Mouse (Mus musculus) intestine, embryonic 14.5 days (tissue): Measurements from ENCODE around the gene Insl3. TPM values are rescaled to one million over a fixed set of nuclear protein-coding genes. Genes with fewer than 3 reads are reported as not detected.

Experiments
- ATAC-seq: fragments of 200-750 bp; cut with Nextera tagmentation; replicated peaks from 2 replicates; pipeline ENCODE4 v1.8.0; 2017; ENCODE audit warnings: low read depth, moderate number of reproducible peaks, moderate TSS enrichment, moderate library complexity; ENCODE audit not compliant: low FRiP score, low TSS enrichment
- DNase-seq: peaks from one replicate; pipeline ENCODE4 v3.0.0-alpha.2; 2018; ENCODE audit warnings: low spot score
- H3K27ac ChIP-seq: fragments of 300-500 bp; sonication (generic); 2 replicates; pipeline ENCODE4 v1.5.1; 2014; ENCODE audit warnings: low read depth, mild to moderate bottlenecking, control low read depth
- H3K27me3 ChIP-seq: fragments of 300-500 bp; sonication (generic); replicated peaks from 2 replicates; pipeline ENCODE4 v1.6.1; 2014; ENCODE audit warnings: low read length, control low read depth; ENCODE audit not compliant: control insufficient read depth, insufficient read depth
- H3K36me3 ChIP-seq: fragments of 300-500 bp; sonication (generic); 2 replicates; pipeline ENCODE4 v1.6.1; 2014; ENCODE audit warnings: low read length, control low read depth; ENCODE audit not compliant: control insufficient read depth, insufficient read depth
- H3K4me1 ChIP-seq: fragments of 300-500 bp; sonication (generic); replicated peaks from 2 replicates; pipeline ENCODE4 v1.6.1; 2014; ENCODE audit warnings: low read length, control low read depth, mixed read lengths; ENCODE audit not compliant: control insufficient read depth, insufficient read depth
- H3K4me2 ChIP-seq: fragments of 300-500 bp; sonication (generic); 2 replicates; pipeline ENCODE4 v1.6.1; 2014; ENCODE audit warnings: low read length
- H3K4me3 ChIP-seq: fragments of 300-500 bp; sonication (generic); 2 replicates; pipeline ENCODE4 v1.5.1; 2014; ENCODE audit warnings: low read depth, low read length, control low read depth, mixed read lengths
- H3K9ac ChIP-seq: fragments of 300-500 bp; sonication (generic); 2 replicates; pipeline ENCODE4 v1.6.1; 2014; ENCODE audit warnings: mild to moderate bottlenecking, low read length
- H3K9me3 ChIP-seq: fragments of 300-500 bp; sonication (generic); 2 replicates; pipeline ENCODE4 v1.6.1; 2016; ENCODE audit warnings: low read length, control low read depth; ENCODE audit not compliant: control insufficient read depth
- WGBS: fragments of 180-500 bp; shearing (Covaris S2); extraction: QIAGEN DNeasy Blood & Tissue Kit; methylation state at CpG from one replicate; pipeline ENCODE4 v1.1.7; 2014; 5-methylcytosine and 5-hydroxymethylcytosine counted together
- polyA plus RNA-seq: library from polyadenylated mRNA; unstranded; fragments of >200 nt; fragmentation: Nextera tagmentation; extraction: Ambion mirVana; gene quantifications from 2 replicates; pipeline ENCODE4 v1.2.1, GENCODE M21; 2014

Insl3 gene
- polyA plus RNA-seq, 1 experiment from 2014 or later: 1.4 TPM

DNA sequence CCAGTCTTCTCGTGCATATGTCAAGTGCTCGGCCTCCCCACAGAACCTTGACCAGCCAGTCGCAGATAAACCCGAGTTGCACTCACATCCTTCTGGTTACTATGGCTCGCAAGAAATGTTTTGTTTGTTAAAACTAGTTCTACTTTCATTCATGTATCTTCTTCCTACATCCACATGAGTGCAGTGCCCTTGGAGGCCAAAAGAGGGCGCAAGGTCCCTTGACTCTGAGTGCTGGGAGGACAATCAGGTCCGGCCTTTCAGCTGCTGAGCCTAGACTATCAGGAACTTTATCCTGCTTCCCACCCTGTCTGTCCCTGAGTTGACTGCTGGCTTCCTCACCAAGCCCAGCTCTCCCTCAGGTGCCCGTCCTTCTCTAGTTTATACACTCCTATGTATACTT is 18.9 kb downstream of the Insl3 start:
- 43% methylated on average over 8 of the region's 8 CpGs for WGBS

DNA sequence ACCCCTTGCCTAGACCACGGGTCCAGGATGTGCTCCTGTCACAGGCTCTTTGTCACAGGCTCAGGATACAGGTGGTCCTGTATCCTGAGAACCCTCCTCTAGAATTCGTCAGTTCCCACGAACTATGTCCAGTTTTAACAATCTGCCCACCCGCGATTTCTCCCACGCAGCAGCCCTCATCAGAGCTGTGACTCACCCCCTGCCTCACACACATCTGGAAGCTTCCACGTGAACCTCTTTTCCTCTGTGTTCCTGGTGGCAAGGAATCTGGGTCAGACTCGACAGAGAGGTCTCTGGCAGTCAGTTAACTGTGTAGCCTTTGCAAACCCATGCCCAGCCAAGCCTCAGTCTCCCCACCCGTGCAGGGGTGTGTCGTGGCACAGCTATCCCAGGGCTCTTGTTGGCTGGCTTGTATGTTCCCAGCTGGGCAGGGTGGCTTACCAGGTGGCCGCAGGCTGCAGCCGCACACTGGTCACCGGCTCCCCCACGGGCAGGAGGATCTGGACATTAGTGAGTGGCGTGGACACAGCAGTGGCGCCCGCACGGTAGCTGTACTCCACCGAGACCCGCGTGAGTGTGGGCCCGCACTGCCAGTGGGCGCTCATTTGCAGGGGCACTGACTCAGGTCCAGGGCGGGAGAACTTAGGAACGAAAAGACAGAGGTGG is 20.3 kb downstream of the Insl3 start:
- ATAC-seq: 0 out of 2 replicates have a peak, but pooled peaks have one; percentile 33
- 41% methylated on average over 25 of the region's 25 CpGs for WGBS
- H3K4me3 ChIP-seq: 0 out of 2 replicates have a peak overlapping the region, but pooled peaks have one; percentile 18
- H3K4me2 ChIP-seq: peak overlapping the region; percentile 42
- no peaks in the 10 kb centered on the region for H3K36me3 ChIP-seq
- no peaks in the 10 kb centered on the region for H3K9me3 ChIP-seq
- H3K4me1 ChIP-seq: no peaks in the 10 kb centered on the region
- DNase-seq: no peak
- peaks cover 13% of the 10 kb centered on the region; the same call in 1 of the 2 replicates for H3K27me3 ChIP-seq
- no peak overlapping the region for H3K9ac ChIP-seq
- no peak overlapping the region for H3K27ac ChIP-seq

More for the DNA sequence above, 18.9 kb downstream of the Insl3 start:
- H3K4me3 ChIP-seq: no peak overlapping the region
- no peak for ATAC-seq
- peaks cover 14% of the 10 kb centered on the region; the same call in 1 of the 2 replicates for H3K27me3 ChIP-seq
- no peaks in the 10 kb centered on the region for H3K9me3 ChIP-seq
- H3K9ac ChIP-seq: no peak overlapping the region
- no peaks in the 10 kb centered on the region for H3K36me3 ChIP-seq
- H3K4me2 ChIP-seq: no peak overlapping the region
- no peak for DNase-seq
- H3K4me1 ChIP-seq: no peaks in the 10 kb centered on the region
- H3K27ac ChIP-seq: no peak overlapping the region

DNA sequence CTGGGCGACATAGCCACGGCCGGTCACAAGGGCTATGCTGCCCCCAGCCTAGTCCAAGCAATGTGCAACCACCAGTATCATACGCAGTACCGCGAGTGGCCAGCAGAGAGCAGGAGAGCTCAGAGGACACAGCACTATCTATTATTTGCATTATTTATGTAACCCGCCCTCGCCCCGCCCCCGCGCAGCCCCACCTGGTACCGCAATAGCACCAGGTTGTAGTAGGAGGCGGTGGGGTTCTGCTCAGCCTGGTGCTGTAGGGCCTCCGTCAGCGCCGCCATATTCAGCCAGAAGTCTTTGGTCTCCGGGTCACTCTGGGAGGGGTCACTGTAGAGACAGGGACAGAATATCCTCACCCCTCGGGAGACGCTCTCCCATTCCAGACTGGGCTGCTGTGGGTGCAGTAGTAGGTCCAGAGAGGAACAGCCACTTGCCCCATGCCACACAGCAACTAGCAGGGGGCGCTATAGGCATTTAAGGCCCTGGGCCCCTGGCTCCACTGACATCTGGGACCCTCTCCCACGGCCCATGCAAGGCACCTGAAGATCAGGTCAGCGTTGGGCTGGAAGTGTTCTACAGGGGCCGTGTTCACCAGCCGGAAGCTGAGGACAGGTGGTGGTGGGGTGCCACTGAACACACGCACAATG is 20.9 kb downstream of the Insl3 start:
- Histone ChIP-seq H3K9ac (no peak overlapping the region), H3K27ac (no peak overlapping the region), H3K36me3 (no peaks in the 10 kb centered on the region), H3K4me2 (peak overlapping the region; percentile 42), H3K4me1 (no peaks in the 10 kb centered on the region), H3K4me3 (0 out of 2 replicates have a peak overlapping the region, but pooled peaks have one; percentile 18), H3K27me3 (peaks cover 9% of the 10 kb centered on the region; the same call in 1 of the 2 replicates), H3K9me3 (no peaks in the 10 kb centered on the region)
- DNase-seq (peak; percentile 97), ATAC-seq (peak; percentile 72)
- WGBS: 23% methylated on average over 25 of the region's 25 CpGs

DNA sequence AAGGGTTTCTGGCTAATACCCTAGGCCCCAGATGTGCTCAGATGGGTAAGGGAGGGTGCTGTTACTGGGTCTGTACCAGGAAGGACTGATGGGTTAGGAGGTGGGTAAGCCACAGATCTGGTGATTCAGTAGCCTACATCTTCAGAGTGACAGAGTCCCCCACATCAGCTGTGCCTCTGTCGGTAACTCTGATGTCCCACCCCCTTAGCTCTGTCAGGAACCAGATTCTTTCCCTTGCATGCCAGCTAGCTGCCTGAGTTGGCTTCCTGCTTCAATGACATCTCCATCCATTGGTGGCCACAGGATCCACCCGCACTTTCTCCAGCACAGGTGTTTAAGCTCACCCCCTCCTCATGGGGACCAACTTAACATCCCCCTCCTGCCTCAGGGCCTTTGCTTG is 22.6 kb downstream of the Insl3 start:
- no peak overlapping the region for H3K9ac ChIP-seq
- ATAC-seq (no peak), DNase-seq (no peak)
- H3K9me3 ChIP-seq: no peaks in the 10 kb centered on the region
- no peaks in the 10 kb centered on the region for H3K4me1 ChIP-seq
- H3K36me3 ChIP-seq: no peaks in the 10 kb centered on the region
- H3K27me3 ChIP-seq: peaks cover 7% of the 10 kb centered on the region; the same call in 1 of the 2 replicates
- H3K27ac ChIP-seq: no peak overlapping the region
- H3K4me3 ChIP-seq: no peak overlapping the region
- no peak overlapping the region for H3K4me2 ChIP-seq
- 85% methylated on average over 2 of the region's 2 CpGs for WGBS

DNA sequence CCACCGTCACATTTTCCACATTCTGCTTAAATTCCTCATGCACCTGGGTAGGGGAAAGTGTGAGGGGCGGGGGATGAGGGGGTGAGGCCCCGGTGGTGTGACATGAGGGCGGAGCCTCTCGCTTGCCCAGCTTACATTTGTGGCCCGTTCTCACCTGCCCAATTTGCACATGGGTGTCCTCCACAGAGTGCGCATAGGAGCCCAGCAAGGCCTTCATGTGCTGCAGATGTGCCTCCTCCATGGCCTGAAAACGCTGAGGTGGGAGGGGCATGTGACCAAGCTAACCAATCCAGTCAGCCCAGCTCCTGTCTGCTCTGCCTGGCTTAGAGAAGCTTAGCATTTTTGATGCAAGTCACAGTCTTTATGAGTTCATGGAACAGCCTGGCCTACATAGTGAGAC is 26.5 kb downstream of the Insl3 start:
- 39% methylated on average over 8 of the region's 8 CpGs for WGBS
- no peaks in the 10 kb centered on the region for H3K9me3 ChIP-seq
- no peaks in the 10 kb centered on the region for H3K27me3 ChIP-seq
- no peaks in the 10 kb centered on the region for H3K36me3 ChIP-seq
- H3K4me3 ChIP-seq: no peak overlapping the region
- no peak overlapping the region for H3K9ac ChIP-seq
- H3K4me1 ChIP-seq: no peaks in the 10 kb centered on the region
- DNase-seq (no peak), ATAC-seq (no peak)
- H3K4me2 ChIP-seq: no peak overlapping the region
- no peak overlapping the region for H3K27ac ChIP-seq

DNA sequence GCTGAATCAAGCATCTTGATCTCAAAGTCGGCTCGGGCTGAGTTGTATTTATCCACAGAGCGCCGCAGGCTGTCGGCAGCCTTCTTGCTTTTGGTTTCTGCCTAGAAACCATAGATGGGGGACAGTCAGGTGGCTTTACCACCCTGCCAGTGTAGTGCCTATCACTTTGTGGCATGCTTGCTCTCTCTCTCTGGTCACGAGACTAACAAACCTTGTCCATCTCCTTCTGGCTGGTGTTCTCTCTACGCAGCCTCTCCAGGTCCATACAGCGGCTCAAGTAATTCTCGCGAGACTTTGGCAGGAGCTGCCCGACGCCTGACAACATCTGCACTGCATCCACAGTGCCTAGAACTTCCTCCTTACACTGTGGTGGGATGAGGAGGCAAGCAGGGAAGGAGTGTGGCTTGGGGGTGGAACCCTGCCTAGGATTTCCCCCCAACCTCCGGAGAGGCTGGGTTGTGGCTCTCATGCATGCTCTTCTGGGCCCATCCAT is 27.6 kb downstream of the Insl3 start:
- no peak for ATAC-seq

DNA sequence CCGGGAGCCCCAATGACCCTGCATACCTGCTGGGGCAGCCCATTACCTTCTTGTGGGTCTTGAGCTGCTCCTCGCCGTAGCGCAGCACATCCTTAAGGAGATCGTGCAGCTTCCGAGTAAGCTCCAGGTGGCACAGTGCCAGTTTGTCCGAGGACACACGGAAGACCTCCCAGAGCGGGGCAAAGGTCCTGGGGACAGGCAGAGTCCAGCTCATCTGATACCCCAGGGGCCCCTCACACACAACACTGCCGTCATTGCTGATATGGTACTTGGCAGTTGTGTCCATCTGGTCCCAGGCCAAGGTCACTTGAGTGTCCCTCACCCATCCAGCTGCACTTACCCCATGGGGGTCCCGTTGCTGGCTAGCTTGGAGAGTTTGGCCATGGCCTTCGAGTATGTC is 28.1 kb downstream of the Insl3 start:
- WGBS: 80% methylated on average over 12 of the region's 12 CpGs
- ATAC-seq: no peak
- H3K4me2 ChIP-seq: no peak overlapping the region

More for the DNA sequence above, 27.6 kb downstream of the Insl3 start:
- no peak overlapping the region for H3K27ac ChIP-seq
- WGBS: 81% methylated on average over 13 of the region's 13 CpGs
- no peak overlapping the region for H3K4me3 ChIP-seq
- DNase-seq: no peak
- no peaks in the 10 kb centered on the region for H3K27me3 ChIP-seq
- no peaks in the 10 kb centered on the region for H3K4me1 ChIP-seq
- no peak overlapping the region for H3K4me2 ChIP-seq
- H3K9me3 ChIP-seq: no peaks in the 10 kb centered on the region
- no peak overlapping the region for H3K9ac ChIP-seq
- no peaks in the 10 kb centered on the region for H3K36me3 ChIP-seq

DNA sequence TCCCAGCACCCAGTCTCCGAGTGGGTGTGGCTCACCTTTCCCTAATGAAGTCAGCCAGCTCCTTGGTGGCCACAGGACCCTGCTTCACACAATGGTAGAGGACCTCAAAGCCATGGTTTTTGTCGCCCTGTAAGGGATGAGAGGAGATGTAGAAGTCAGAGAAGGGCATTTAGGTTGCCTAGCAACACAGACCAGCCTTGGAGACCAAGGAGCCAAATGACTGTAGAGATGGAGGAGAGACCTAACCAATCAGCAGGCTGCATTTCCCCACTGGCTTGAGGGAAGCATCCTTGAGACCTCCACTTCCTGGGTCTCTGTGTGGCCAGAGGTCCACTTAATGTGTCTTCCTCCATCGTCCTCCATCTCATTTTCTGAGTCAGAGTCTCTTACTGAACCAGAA is 29.2 kb downstream of the Insl3 start:
- H3K4me2 ChIP-seq: no peak overlapping the region
- no peak overlapping the region for H3K27ac ChIP-seq
- no peaks in the 10 kb centered on the region for H3K4me1 ChIP-seq
- no peak overlapping the region for H3K9ac ChIP-seq
- 33% methylated on average over 3 of the region's 3 CpGs for WGBS
- no peaks in the 10 kb centered on the region for H3K36me3 ChIP-seq
- DNase-seq: no peak
- no peak for ATAC-seq
- H3K4me3 ChIP-seq: no peak overlapping the region
- no peaks in the 10 kb centered on the region for H3K27me3 ChIP-seq
- H3K9me3 ChIP-seq: no peaks in the 10 kb centered on the region

More for the DNA sequence above, 28.1 kb downstream of the Insl3 start:
- Histone ChIP-seq H3K36me3 (no peaks in the 10 kb centered on the region), H3K9me3 (no peaks in the 10 kb centered on the region), H3K27me3 (no peaks in the 10 kb centered on the region), H3K27ac (no peak overlapping the region), H3K4me3 (no peak overlapping the region), H3K4me1 (no peaks in the 10 kb centered on the region), H3K9ac (no peak overlapping the region)
- DNase-seq: no peak
